Mouse (Mus musculus) mature B cell (primary cell): Measurements from ENCODE around the gene Rpia.

Experiments used
- in situ Hi-C: fragments of 300-500 bp; cut with MboI; formaldehyde crosslinking; loops from 2 replicates; pipeline ENCODE4 v1.14.3; 2019

The Rpia gene

DNA sequence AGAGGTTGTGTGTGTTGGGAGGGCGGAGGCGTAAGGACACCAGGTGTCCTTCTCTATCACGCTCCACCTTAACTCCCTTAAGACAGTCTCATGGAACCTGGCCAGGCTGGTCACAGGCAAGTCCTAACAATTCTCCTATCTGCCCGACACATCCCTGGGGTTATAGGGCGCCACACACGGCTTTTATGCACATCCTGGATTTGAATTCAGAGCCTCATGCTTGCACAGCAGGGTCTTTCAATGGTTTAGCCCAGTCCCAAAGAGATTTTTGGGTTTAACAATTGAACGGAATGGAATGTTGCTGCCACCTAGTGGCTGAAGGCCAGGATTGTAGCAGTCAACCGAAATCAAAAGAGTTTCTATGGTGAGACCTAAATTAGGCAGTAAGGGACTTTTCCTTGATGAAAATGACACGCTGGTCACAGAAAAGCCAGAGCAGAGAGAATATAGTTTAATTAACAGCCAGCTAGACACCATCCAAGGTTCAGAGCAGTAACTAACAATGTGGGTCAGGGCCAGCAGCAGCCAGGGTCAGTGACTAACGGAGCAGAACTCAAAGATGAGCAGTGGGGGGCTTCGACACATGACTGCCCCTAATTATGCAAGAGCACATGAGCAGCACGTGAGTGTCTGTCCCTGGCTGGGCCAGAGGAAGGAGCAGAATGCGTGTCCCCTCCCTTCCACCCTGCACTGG, 13.9 kb upstream of the Rpia start:
- in situ Hi-C loops = loop anchor here (25.0 kb wide), 1 partner anchor 331 kb away; the partner anchor contains the start of gene Thnsl2

GRCm38 (mm10) chr6:70805267-70805666, 13.2 kb upstream of the Rpia start:
- in situ Hi-C loops = loop anchor here (25.0 kb wide), 1 partner anchor 332 kb away; the partner anchor contains the start of gene Thnsl2

GRCm38 (mm10) chr6:70804632-70805031, 12.6 kb upstream of the Rpia start:
- in situ Hi-C loops = loop anchor here (25.0 kb wide), 1 partner anchor 333 kb away; the partner anchor contains the start of gene Thnsl2

- in situ Hi-C loops = no loop called here
These were observed 5.7 kb upstream of the Rpia start for GRCm38 (mm10) chr6:70797581-70798251.

DNA sequence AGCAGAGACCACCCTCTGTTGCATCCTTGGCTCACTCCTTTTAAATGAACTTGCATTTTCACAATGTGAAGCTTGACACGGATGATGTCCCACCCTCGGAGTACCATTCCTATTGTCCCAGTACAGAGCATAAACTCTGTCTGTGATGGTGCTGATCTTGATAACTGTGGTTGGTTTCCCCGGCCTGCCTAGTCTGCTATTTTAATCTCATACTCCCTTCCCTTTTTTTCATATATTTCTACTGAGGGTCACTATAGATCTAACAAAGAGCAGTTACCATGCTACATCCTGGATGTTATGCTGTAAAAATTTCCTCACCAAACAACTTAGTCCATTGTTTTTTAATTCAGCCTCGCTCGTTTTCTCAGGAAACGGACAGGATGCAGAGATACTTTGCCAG, 4.9 kb upstream of the Rpia start:
- in situ Hi-C loops = no loop called here

DNA sequence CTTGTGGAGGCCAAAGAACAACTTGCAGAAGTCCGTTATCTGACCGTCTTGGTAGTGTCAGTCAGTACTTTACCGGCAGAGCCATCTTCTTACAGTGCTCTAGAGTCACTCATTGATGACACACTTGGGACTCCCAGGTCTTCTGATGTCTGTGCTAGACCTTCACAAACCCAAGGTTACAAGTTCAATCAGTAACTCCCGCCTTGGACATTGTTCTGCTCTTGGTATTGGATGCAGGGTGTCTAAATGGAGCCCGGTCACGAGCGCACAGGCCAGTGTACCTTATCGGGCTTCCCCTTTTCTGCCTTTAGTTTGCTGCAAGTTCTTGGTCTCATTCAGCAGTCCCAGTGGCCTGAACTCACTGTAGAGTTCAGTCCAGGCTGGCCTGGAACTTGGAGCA, 612 bp upstream of the Rpia start:
- in situ Hi-C loops = no loop called here

- in situ Hi-C loops = no loop called here
These were observed 925 bp downstream of the Rpia start for GRCm38 (mm10) chr6:70790852-70791761.

DNA sequence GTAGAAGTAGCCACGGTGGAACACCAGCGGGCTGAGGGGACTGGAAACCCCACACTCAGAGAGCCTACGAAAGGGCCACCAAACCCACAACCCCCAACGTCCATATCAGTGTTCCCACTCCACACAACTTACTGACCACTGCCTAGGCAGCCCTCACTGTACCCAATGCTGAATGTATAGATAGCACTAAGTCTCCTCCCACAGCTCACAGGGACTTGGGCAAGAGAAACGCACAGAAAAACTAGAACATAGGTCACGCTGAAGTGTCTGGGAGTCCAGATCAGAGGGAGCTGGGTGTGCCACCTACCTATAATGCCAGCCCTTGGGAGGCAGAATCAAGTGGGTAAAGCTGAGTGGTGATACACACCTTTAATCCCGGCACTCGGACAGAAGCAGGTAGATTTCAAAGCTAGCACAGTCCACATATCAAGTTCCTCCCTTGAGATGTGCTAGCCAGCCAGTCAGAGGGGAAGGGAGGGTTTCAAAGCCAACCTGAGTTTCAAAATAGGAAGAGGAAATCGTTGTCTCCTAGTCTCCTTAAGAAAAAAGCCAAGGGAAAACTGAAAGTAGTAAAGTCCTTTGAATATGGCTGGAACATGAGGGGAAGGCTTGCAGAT, 1.9 kb downstream of the Rpia start:
- in situ Hi-C loops = no loop called here

GRCm38 (mm10) chr6:70789134-70789533, 2.9 kb downstream of the Rpia start:
- in situ Hi-C loops = no loop called here

- in situ Hi-C loops = no loop called here
These were observed 4.5 kb downstream of the Rpia start for GRCm38 (mm10) chr6:70787524-70787923.

GRCm38 (mm10) chr6:70785852-70786251, 6.2 kb downstream of the Rpia start:
- in situ Hi-C loops = no loop called here

GRCm38 (mm10) chr6:70784811-70785210, 7.2 kb downstream of the Rpia start:
- in situ Hi-C loops = no loop called here

DNA sequence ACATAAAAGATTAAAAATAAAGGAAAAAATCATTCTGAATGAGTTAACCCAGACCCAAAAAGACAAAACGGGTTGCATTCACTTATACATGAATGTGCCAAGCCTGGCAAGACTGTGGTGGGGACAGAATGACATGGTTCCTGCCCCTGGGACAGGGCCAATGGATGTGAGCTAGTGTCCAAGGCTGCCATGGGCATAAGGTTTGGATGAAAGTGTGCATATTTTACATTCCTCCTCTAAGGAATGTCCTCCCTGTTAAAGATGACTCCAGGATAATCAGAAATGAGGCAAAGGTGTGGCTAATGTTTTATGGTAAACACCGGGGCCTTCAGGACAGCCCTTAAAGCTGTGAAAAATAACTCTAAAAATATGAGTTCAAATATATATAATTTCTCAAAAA, 10.7 kb downstream of the Rpia start:
- in situ Hi-C loops = no loop called here

DNA sequence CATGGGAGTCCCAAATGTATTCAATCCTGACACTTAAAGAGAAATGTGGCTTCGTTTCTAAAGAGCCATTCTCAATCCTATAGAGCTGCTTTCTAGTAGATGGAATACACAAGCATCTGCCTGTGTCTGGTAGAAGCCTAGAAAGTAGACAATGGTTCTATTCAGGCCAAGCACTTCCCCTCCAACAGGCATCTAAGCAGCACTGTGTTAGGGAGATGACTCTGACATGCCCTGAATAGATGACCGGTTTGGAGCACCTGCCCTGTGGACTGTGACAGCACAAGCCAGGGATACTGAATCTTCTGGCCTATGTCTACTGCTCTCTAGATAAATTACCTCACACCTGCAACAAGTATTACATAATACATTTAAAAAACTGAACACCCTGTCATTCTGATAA, 17.7 kb downstream of the Rpia start:
- in situ Hi-C loops = no loop called here

DNA sequence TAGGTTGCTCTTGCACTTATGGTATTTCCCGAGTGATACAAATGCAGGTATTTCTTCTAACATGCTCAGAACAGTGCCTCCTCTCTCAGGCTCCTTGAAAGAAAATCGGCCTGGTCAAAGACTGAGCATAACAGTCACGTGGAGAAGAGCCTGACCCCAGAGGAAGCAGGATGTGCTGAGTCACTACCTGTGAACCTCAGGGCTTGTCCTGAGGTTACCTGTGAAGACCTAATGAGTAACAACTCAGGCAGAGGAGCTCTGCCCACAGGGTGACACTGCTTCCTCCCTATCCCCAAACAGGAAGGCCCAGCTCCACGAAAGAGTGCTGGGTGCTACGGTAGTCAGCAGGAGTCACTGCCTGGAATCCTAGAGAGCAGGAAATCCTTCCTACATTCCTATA, 18.3 kb downstream of the Rpia start:
- in situ Hi-C loops = no loop called here

- in situ Hi-C loops = no loop called here
These were observed 23.3 kb downstream of the Rpia start for GRCm38 (mm10) chr6:70768769-70769168.

DNA sequence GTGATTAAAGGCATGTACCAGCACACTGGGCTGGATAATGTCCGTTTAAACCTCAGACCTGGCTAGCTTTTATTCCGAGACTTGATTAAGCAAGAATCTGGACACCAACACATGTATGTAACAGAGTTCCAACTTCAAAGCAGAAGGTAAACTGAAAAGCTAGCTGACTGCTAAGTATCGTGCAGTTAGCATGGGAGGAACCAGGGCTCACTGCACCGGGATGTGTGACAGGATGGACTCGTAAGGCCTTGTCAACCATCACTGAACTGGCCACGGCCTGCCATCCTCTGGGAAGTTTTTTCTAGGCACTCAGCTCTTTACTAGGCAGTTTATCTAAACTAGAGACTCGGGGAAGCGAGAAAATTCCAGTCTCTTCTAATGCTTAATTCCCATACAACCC, 27.0 kb downstream of the Rpia start:
- in situ Hi-C loops = no loop called here

- in situ Hi-C loops = no loop called here
These were observed 27.5 kb downstream of the Rpia start for GRCm38 (mm10) chr6:70764551-70764950.

DNA sequence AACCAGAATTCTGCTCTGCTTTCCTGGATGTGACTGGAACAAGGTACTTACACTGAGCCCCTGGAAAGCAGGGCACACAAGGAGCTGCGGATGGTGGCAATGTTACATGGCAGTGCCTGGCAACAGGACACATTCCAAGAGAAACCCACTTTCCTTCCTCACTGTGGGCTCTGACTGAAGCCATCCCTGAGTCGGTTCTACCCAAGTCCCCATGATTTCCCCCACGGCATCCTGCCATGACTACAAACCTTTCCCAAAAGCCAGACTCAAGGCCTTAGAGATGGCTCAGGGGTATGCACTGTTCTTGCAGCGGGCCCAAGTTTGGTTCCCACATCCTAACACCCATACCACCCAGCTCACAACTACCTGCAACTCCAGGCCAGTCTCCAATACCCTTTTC, 28.2 kb downstream of the Rpia start:
- in situ Hi-C loops = no loop called here

DNA sequence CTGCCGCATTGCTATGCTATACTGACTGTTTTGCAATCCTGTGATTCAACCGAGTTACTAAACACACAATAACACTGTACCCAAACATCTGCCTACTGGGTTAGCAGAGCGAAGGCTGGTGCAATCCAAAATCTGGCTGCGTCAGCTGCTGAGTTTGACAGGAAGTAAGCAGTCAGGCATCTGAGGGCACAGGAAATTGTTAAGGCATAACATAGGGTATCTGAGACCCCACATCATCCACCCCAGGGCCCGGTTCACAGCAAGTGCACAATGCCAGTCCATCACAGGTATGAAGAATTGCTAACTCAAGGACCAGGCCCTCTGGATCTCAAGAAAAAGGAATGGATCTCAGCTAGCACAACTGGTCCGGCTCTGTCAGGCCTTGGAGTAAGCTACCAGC, 29.4 kb downstream of the Rpia start:
- in situ Hi-C loops = no loop called here

DNA sequence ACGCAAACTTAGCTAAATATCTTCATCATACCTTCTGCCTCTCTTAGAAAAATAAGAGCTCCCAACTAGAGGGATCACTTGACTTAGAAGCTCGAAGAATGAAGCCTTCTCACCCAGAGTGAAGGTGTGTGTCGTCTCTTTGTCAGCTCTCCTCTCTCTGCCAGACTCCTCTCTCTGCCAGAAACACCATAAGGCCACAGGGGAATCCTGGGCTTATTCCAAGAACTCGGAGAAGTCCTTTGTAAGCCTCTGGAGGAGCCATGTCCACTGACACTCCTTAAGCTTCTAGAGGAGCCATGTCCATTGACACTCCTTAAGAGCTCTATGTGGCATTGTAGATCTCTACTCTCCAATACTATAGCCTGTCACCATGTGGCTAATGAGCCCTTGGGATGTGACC, 31.1 kb downstream of the Rpia start:
- in situ Hi-C loops = no loop called here

- in situ Hi-C loops = no loop called here
These were observed 37.2 kb downstream of the Rpia start for GRCm38 (mm10) chr6:70754833-70755232.
